Mouse (Mus musculus) C3H10T1/2 (cell line): ENCODE measurements around the gene Lrrc46. TPM values are rescaled to one million over a fixed set of nuclear protein-coding genes. Genes with fewer than 3 reads are reported as not detected.

ENCODE experiments used
- polyA plus RNA-seq, 2 experiments: library from polyadenylated mRNA; unstranded; fragments of >200 nt; fragmentation: generic; extraction: Trizol; gene quantifications; one replicate each; pipeline ENCODE4 v1.2.1; 2012; ENCODE audit warnings: missing spikeins in 2 of 2

The Lrrc46 gene
- 1 to 10 TPM; 2.0 to 6.0 TPM for polyA plus RNA-seq

GRCm38 (mm10) chr11:97041022-97041899, at the start of gene Lrrc46, which contains the start of gene Mrpl10:
Gene Lrrc46, minus strand, starts transcription at chr11:97041407.
Gene Mrpl10, plus strand, starts transcription at chr11:97041560.

GRCm38 (mm10) chr11:97050216-97050943, 9.2 kb upstream of the Lrrc46 start, which contains the start of gene Osbpl7:
Gene Osbpl7, plus strand, starts transcription at chr11:97050628.

GRCm38 (mm10) chr11:97029686-97030417, 11.4 kb downstream of the Lrrc46 start, which contains the start of gene Scrn2:
Gene Scrn2, plus strand, starts transcription at chr11:97029938.

GRCm38 (mm10) chr11:97013121-97013670, 28.0 kb downstream of the Lrrc46 start, which contains the start of gene Sp6:
Gene Sp6, plus strand, starts transcription at chr11:97013394.

Other genes with a start within 250 kb of the Lrrc46 start
- 100 to 1,000 TPM in 1 of 2 experiments, 10 to 100 TPM in 1; 32.1 to 205 TPM for gene Nfe2l1, start 211.4 kb downstream of the Lrrc46 start, polyA plus RNA-seq
- 100 to 1,000 TPM; 148 to 589 TPM for gene Copz2, start 191.5 kb downstream of the Lrrc46 start, polyA plus RNA-seq
- 10 to 100 TPM; 58.3 to 94.0 TPM for gene Cdk5rap3, start 124.9 kb downstream of the Lrrc46 start, polyA plus RNA-seq
- not detected for gene Prr15l, start 113.3 kb downstream of the Lrrc46 start, polyA plus RNA-seq
- gene Pnpo, start 97.4 kb downstream of the Lrrc46 start, polyA plus RNA-seq: 1 to 10 TPM; 1.6 to 2.6 TPM
- 10 to 100 TPM in 1 of 2 experiments, 1 to 10 TPM in 1; 6.4 to 15.4 TPM for gene Sp2, start 58.4 kb downstream of the Lrrc46 start, polyA plus RNA-seq
- under 1 TPM in 1 of 2 experiments, not detected in 1; 0.06 TPM for gene Sp6, start 28.0 kb downstream of the Lrrc46 start, polyA plus RNA-seq
- gene Scrn2, start 11.5 kb downstream of the Lrrc46 start, polyA plus RNA-seq: 10 to 100 TPM; 37.1 to 48.4 TPM
- gene Mrpl10, start 153 bp upstream of the Lrrc46 start, polyA plus RNA-seq: 100 to 1,000 TPM in 1 of 2 experiments, 10 to 100 TPM in 1; 76.8 to 100 TPM
- 1 to 10 TPM; 1.9 to 7.7 TPM for gene Osbpl7, start 9.2 kb upstream of the Lrrc46 start, polyA plus RNA-seq
- gene Tbx21, start 73.9 kb upstream of the Lrrc46 start, polyA plus RNA-seq: not detected
- 1 to 10 TPM in 1 of 2 experiments, under 1 TPM in 1; 0.07 to 1.3 TPM for gene Tbkbp1, start 110.1 kb upstream of the Lrrc46 start, polyA plus RNA-seq
- gene Kpnb1, start 146.5 kb upstream of the Lrrc46 start, polyA plus RNA-seq: 100 to 1,000 TPM in 1 of 2 experiments, 10 to 100 TPM in 1; 35.4 to 123 TPM
- 100 to 1,000 TPM in 1 of 2 experiments, 10 to 100 TPM in 1; 25.3 to 106 TPM for gene Npepps, start 239.2 kb upstream of the Lrrc46 start, polyA plus RNA-seq